Mouse (Mus musculus): Measurements from ENCODE around the gene Gm10310.
"Not testable (repeated sequence)": the region's sequence is repeated elsewhere in the genome, so short reads cannot be mapped to it uniquely, and the experiment has no call there.

Gm10310 gene

DNA sequence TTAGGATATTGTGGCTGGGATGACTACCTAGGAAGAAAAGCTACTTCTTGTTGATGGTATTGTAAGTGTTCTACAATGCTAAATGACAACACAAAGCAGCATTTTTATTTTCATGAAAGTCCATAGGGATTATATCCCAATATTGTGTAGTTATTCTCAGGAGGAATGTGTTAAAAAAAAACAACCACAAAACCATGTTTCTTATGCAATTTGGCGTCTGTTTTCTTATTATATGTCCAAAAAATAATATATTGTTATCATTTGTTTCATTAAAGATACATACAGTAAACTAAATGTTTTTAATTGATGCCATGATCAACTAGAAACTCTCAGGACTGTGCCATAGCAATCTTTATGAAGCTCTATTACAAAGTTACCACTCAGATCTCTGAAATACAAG is at the start of gene Gm10310:
TSS of gene Gm10310 (minus strand) at position 101 of the 400 bp plus-strand sequence.
- DNase-seq (ENCODE audit: low read depth, low spot score): not testable (repeated sequence)

DNA sequence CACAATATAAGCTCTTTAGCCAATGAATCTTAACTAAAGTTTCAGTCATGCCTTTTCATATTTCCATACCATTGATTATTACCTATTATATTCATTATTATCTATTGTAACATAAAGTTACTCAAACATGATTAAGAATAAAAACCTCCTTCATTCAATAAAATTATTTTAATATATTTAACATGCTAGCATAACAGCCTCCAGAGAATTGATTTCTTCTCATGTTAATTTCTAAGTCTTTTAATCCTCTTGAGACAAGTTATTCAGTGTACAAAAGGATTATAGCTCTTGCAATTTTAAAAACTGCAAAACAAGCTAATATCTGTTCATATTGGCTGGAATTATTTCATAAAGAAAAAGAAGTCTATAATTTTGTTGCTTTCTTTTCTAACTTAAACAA is 45.2 kb upstream of the Gm10310 start, which contains the start of gene Olfr821:
TSS of gene Olfr821 (plus strand) at position 301 of the 400 bp plus-strand sequence.
- DNase-seq (ENCODE audit: low read depth, low spot score): no peak

DNA sequence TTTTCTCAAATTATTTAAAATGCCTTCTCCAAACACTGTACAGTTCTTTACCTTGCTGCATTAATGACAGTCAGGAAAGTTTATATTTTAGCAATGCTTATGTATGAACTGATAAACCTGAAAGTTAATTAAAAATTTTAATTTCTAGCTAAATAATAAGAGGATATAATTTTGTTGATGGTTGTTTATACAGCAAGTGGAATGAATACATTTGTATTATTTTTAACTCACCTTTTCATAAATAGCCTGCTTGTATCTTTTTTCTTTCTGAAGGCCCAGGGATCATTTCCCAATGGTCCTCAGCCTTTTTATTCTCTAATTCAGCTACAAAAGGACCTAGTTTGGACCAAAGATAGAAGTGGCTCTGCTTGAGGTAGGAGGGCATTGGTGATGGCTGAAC is 27.5 kb upstream of the Gm10310 start, which contains the start of gene Olfr820:
TSS of gene Olfr820 (plus strand) at position 301 of the 400 bp plus-strand sequence.
- no peak for DNase-seq (ENCODE audit: low read depth, low spot score)

DNA sequence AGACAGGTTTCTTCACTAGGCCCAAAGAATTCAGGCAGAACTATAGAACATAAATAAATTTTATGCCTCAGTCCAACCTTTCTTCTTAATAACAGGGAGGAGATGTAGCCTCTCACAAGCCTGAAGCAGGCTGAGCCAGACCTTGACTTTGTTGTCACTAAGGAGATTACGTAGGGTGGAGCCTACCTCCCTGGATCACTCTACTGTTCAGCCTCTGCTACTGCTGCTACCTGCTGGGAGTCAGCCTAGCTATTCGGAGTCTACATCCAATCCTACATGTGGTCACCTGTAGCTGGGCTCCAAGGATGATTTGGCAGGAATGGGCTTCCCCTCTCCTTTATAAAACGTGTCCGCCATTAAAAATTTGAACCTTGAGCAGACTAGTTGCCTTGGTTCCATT is 20.5 kb upstream of the Gm10310 start:
- DNase-seq (ENCODE audit: low read depth, low spot score): not testable (repeated sequence)

DNA sequence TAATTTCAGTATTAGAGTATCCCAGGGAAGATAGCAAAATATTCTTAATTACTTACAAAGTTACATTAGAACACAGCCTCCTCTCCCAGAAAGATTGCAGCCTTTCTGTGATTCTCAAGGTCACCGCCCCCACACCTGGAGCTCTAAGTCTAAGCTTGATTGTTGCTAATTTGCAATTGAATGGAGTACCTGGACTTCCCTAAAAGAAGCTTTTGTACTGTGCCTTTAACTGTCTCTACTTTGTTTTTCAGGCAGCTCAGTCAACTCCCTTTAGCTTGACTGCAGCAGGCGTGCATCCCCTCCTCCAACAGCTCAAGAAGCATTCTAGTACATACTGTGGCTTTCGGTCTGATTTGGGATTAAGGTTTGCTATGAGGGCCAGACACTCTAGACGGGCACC is 19.2 kb upstream of the Gm10310 start:
- not testable (repeated sequence) for DNase-seq (ENCODE audit: low read depth, low spot score)

DNA sequence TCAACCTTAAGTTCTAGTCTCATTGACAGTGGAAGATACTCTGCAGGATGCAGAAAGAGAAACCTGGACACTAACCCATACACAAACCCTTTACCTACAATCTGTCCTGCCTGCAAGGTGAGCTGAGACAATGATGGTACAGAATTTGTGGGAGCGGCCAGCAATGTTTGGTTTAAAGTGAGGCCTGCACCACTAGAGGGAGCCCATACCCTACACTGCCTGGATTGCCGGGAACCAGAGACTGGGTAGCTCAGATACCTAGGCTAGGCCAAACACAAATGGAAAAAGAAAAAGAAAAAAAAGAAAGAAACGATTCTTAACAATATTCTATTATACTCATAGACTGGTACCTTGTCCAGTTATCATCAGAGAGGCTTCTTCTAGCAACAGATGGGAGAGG is 3.0 kb downstream of the Gm10310 start:
- not testable (repeated sequence) for DNase-seq (ENCODE audit: low read depth, low spot score)

DNA sequence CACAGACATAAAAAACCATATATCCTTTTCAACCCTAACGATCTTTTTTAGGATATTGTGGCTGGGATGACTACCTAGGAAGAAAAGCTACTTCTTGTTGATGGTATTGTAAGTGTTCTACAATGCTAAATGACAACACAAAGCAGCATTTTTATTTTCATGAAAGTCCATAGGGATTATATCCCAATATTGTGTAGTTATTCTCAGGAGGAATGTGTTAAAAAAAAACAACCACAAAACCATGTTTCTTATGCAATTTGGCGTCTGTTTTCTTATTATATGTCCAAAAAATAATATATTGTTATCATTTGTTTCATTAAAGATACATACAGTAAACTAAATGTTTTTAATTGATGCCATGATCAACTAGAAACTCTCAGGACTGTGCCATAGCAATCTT is 8.8 kb downstream of the Gm10310 start, which contains the start of gene Olfr247:
TSS of gene Olfr247 (minus strand) at position 101 of the 400 bp plus-strand sequence.
- not testable (repeated sequence) for DNase-seq (ENCODE audit: low read depth, low spot score)

DNA sequence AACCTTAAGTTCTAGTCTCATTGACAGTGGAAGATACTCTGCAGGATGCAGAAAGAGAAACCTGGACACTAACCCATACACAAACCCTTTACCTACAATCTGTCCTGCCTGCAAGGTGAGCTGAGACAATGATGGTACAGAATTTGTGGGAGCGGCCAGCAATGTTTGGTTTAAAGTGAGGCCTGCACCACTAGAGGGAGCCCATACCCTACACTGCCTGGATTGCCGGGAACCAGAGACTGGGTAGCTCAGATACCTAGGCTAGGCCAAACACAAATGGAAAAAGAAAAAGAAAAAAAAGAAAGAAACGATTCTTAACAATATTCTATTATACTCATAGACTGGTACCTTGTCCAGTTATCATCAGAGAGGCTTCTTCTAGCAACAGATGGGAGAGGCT is 11.9 kb downstream of the Gm10310 start:
- DNase-seq (ENCODE audit: low read depth, low spot score): not testable (repeated sequence)

DNA sequence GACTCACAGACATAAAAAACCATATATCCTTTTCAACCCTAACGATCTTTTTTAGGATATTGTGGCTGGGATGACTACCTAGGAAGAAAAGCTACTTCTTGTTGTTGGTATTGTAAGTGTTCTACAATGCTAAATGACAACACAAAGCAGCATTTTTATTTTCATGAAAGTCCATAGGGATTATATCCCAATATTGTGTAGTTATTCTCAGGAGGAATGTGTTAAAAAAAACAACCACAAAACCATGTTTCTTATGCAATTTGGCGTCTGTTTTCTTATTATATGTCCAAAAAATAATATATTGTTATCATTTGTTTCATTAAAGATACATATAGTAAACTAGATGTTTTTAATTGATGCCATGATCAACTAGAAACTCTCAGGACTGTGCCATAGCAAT is 17.7 kb downstream of the Gm10310 start, which contains the start of gene Olfr819:
TSS of gene Olfr819 (minus strand) at position 101 of the 400 bp plus-strand sequence.
- not testable (repeated sequence) for DNase-seq (ENCODE audit: low read depth, low spot score)

DNA sequence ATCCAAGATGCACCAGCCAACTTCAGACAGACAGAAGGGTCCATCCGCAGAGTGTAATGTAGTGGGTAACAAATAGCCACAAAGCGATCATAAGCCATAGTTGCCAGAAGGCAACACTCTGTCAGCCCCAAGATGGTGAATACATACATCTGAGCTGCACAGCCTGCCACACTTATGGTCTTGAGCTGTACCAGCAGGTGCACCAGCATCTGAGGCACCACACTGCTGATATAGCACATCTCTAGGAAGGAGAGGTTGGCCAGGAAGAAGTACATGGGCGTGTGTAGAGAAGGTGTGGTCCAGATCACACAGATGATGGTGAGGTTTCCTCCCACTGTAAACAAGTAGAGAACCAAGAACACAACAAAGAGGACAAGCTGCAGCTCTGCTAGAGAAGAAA is 18.6 kb downstream of the Gm10310 start:
- not testable (repeated sequence) for DNase-seq (ENCODE audit: low read depth, low spot score)

DNA sequence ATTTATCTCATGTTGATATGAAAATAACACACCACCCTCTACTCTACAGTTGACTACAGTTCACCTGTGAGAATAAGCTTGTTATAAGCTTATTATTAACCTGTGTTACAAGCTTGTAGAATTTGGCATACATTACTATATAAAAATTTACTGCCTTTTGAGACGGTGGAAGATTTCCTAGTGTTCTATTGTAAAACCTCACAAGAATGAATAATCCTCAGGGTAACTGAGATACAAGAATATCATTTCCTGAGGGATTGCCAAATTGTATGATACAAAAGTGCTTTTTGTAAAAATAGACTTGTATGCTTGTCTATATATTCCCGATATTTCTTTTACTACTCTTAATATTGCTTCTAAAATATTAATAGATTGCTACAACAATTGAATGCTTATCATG is 35.9 kb downstream of the Gm10310 start, which contains the start of gene Olfr818:
TSS of gene Olfr818 (minus strand) at position 101 of the 400 bp plus-strand sequence.
- no peak for DNase-seq (ENCODE audit: low read depth, low spot score)
